Mouse (Mus musculus) heart, postnatal 36 days (tissue): ENCODE measurements around the gene Slc2a2. TPM values are rescaled to one million over a fixed set of nuclear protein-coding genes. Genes with fewer than 3 reads are reported as not detected.
A peak's percentile ranks its signal among the peaks of the same experiment; 100 is the strongest.
"Not testable (repeated sequence)": the region's sequence is repeated elsewhere in the genome, so short reads cannot be mapped to it uniquely, and the experiment has no call there.

Experiments used
- DNase-seq, 2 experiments: peaks; one replicate each; pipeline ENCODE4 v3.0.0; 2021 to 2022
- intact Hi-C: fragments of 180-260 bp; cut with DNase I; formaldehyde crosslinking; loops from one replicate; pipeline ENCODE4 v1.15.1; 2025
- total RNA-seq, 2 experiments: library from RNA; stranded (reverse); gene quantifications; 2 replicates each; pipeline ENCODE4 v1.2.3; 2021

The Slc2a2 gene
- total RNA-seq, 2 experiments from 2014 or later: not detected

DNA sequence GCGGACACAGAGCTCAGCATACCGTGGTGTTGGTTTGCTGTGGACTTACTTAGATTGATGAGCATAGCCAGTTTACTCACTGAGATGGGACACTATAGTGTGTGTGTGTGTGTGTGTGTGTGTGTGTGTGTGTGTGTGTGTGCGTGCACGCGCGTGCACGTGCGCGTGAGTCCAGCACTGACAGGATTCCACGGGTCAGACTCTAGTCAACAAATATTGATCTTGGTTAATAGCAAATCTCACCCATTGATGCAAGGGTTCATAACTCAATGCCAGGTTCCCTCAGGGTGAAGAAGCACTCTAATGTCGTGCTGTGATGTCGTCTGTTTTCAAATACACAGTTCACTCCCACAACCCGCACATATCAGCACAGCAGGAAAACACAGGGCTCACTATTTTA is 27.5 kb downstream of the Slc2a2 start:
- DNase-seq: no peak
- intact Hi-C loops: no loop called here

GRCm38 (mm10) chr3:28726356-28726755 is 28.7 kb downstream of the Slc2a2 start:
- intact Hi-C loops: no loop called here
- DNase-seq: no peak

- intact Hi-C loops: no loop called here
Measured at GRCm38 (mm10) chr3:28734712-28735111, 37.0 kb downstream of the Slc2a2 start.

DNA sequence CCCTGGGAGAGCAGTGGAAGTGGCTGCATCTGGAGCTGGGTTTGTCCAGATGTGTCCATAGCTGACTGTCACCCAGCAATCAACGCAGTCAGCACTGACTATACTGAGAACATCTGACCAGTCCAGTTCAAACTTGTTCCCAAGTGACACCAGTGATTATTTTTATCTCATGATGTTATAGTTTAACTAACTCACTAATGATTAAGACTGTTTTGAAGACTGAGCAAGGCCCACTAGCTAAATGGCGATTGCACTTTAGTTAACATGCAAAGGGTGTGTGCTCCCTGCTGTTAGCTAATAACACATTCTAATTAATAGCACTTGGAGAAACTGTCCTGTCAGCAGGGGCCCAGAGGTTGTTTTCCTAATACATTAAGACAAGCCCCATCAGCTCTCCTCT is 39.3 kb downstream of the Slc2a2 start:
- intact Hi-C loops: no loop called here
- DNase-seq: no peak

More at GRCm38 (mm10) chr3:28734712-28735111, 37.0 kb downstream of the Slc2a2 start:
- no peak for DNase-seq

- no peak for DNase-seq
- intact Hi-C loops: loop anchor here (10.0 kb wide), 2 partner anchors 176 to 756 kb away; no protein-coding TSS in a partner anchor
Measured at GRCm38 (mm10) chr3:28740353-28740752, 42.6 kb downstream of the Slc2a2 start.

GRCm38 (mm10) chr3:28743251-28743650 is 45.5 kb downstream of the Slc2a2 start:
- DNase-seq: no peak
- intact Hi-C loops: loop anchor here (10.0 kb wide), 2 partner anchors 178 to 758 kb away; no protein-coding TSS in a partner anchor

DNA sequence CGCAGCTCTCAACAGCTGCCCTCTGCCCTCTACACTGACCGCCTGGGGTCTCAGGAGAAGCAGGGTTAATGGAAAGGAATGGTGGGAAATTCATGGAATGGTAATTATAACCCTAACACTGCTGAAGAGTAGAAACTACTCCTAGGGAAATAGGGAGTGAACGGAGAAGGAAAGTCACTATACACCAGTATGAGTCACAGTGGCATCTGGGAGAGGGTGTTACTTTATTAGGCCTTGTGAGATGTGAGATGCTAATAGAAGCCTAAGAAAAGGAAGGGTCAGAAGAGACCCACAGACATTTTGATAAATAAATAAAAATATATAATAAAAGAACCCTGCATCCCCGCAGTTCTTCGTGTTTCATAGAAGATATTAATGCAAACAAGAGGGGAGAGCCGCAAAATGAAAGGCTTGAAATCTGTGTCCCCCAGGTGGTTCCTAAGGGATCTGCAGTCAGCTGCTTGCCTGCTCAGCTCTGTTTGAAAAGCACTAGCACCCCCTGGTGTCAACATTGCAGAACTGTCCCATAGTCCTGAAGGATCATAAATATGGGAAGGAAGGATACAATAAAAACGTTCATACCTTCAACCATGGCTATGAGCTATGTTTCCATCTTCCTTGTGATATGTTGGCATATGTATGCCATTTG is 48.3 kb downstream of the Slc2a2 start:
- intact Hi-C loops: loop anchor here (1.0 to 10.0 kb wide), 4 partner anchors 37 to 761 kb away; no protein-coding TSS in a partner anchor
- peak; percentile 59 to 67 for DNase-seq

GRCm38 (mm10) chr3:28748151-28748550 is 50.4 kb downstream of the Slc2a2 start:
- intact Hi-C loops: loop anchor here (10.0 kb wide), 2 partner anchors 183 to 763 kb away; no protein-coding TSS in a partner anchor
- DNase-seq: no peak

DNA sequence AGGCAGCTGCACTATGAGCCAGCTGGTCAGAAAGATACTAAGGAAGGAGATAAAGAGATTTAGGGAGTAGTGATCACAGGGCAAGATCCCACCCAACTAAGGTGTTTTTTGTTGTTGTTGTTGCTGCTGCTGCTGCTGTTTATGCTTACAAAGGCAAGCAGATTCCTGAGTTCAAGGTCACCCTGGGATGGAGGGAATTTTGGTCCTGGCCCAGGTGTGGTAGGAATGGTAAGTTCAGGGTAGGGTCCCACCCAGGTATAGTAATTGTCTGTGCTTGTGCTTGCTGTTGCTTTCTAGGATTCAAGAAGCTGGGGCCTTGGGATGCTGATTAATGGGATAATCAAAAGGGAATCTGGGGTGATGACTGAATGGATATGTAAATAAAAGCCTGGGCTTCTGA is 51.3 kb downstream of the Slc2a2 start:
- intact Hi-C loops: loop anchor here (10.0 kb wide), 2 partner anchors 184 to 764 kb away; no protein-coding TSS in a partner anchor
- DNase-seq: no peak

DNA sequence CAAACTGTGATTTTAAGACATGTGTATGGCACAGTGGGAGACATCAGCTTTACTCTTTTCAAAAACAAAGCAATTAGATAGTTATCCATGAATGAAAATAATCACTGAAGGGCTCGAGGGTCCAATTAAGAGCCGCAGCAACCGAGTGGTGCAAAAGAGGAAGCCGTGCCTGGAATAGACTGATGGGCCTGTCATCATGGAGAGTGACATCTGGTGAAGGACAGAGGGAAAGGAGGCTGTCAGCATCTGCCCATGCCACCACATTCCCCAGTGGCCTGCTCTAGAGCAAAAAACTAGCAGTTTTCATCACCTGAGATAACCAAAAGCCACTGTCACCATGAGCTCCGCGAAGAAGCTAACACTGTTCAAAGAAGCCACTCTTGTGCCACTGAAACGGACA is 57.8 kb downstream of the Slc2a2 start:
- intact Hi-C loops: no loop called here
- no peak for DNase-seq

GRCm38 (mm10) chr3:28761225-28761789 is 63.6 kb downstream of the Slc2a2 start:
- intact Hi-C loops: no loop called here
- no peak for DNase-seq

- intact Hi-C loops: no loop called here
- DNase-seq: no peak
Measured at GRCm38 (mm10) chr3:28766935-28767334, 69.2 kb downstream of the Slc2a2 start.

DNA sequence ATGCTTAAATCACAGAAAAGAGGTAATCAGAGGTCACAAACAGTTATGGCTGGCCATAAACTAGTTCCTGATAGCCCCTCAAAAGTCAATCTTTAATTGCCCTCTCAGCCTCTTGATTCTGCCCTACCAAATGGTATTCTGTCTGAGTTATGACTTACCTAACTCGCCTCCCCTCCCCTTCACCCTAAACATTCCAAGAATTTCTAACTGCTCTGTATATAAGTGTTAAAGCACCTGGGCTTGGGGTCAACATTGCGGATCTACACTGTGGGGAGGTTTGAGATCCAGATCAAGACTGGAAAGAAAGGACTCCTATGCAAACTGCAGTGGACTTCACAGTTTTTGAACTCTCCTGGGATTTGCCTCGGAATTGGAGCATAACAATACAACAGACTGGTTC is 70.5 kb downstream of the Slc2a2 start:
- DNase-seq: no peak
- intact Hi-C loops: no loop called here

DNA sequence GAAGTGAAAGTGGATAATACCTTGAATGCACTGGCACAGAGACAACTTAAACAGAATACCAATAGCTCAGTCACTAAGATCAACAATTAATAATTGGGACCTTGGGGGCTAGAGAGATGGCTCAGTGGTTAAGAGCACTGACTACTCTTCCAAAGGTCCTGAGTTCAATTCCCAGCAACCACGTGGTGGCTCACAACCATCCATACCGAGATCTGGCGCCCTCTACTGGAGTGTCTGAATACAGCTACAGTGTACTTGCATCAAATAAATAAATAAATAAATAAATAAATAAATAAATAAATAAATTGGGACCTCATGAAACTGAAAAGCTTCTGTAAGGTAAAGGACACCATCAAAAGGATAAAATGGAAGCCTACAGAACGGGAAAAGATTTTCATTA is 75.2 kb downstream of the Slc2a2 start:
- intact Hi-C loops: not testable (repeated sequence)

DNA sequence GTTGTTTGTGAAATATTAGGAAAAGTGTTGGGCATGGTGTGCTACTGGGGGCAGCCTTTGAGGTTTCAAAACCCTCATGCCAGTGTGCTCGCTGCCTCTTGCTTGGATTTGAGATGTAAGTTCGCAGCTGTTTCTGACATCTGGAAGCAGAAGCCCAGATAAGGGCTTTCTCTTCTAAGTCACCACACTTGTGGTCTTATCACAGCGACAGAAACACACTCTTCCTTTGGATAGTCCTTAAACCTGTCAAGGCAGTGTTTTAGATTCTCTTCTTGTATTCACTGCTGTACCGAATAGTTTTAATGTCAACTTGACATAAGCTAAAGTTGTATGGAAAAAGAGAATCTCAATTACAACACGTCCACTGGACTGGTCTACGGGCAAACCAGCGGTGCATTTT is 77.7 kb downstream of the Slc2a2 start:
- intact Hi-C loops: no loop called here
- DNase-seq: no peak

More for the DNA sequence above, 75.2 kb downstream of the Slc2a2 start:
- DNase-seq: not testable (repeated sequence)

GRCm38 (mm10) chr3:28775958-28776357 is 78.3 kb downstream of the Slc2a2 start:
- intact Hi-C loops: no loop called here
- no peak for DNase-seq

DNA sequence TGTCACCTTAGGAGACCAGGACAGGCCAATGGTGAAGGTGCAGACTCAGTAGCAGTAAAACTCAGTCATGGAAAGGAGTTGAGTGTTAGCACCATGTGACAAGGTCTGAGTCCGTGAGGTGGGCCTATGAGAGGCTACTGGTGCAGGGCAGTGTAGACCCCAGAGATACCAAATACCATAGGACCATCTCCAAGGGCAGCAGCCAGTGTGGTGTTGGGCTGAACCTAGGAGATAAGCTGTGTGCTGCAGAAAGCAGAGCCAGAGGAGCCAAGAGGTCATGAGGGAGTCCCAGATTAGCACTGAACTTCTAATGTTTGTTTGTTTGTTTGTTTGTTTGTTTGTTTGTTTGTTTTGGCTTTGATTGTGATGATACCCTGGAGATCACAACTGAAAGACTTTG is 78.8 kb downstream of the Slc2a2 start:
- intact Hi-C loops: no loop called here
- DNase-seq: no peak

- DNase-seq: no peak
- intact Hi-C loops: loop anchor here (2.0 kb wide), 1 partner anchor 24 kb away; the partner anchor contains the start of gene Rpl22l1
Measured at GRCm38 (mm10) chr3:28780511-28780910, 82.8 kb downstream of the Slc2a2 start.
